Mouse (Mus musculus) myocyte (in vitro differentiated cells): Measurements from ENCODE around the gene Txlna.

Experiments used
- CEBPB ChIP-seq: IDR thresholded peaks from 2 replicates; pipeline ENCODE4 v1.6.1; 2011; ENCODE audit warnings: mild to moderate bottlenecking, moderate library complexity; ENCODE audit not compliant: poor library complexity, insufficient read depth, severe bottlenecking
- MAX ChIP-seq: IDR thresholded peaks from one replicate; pipeline ENCODE4 v1.6.1; 2011; ENCODE audit warnings: low read depth, mild to moderate bottlenecking, control low read depth
- MYOD1 ChIP-seq, 3 experiments: IDR thresholded peaks; one replicate each; pipeline ENCODE4 v1.6.1; 2011; ENCODE audit warnings: control low read depth in 2 of 3, low read depth in 2 of 3, mild to moderate bottlenecking in 2 of 3, moderate library complexity in 1 of 3; ENCODE audit not compliant: insufficient read length in 2 of 3, control insufficient read depth in 1 of 3
- POLR2A ChIP-seq: IDR thresholded peaks from one replicate; pipeline ENCODE4 v1.6.1; 2011; ENCODE audit warnings: low read depth, mild to moderate bottlenecking, control low read depth, moderate library complexity; ENCODE audit not compliant: insufficient read length
- REST ChIP-seq: IDR thresholded peaks from one replicate; pipeline ENCODE4 v1.6.1; 2011; ENCODE audit warnings: mild to moderate bottlenecking, control low read depth, moderate library complexity; ENCODE audit not compliant: insufficient read depth, insufficient read length
- TCF12 ChIP-seq: IDR thresholded peaks from one replicate; pipeline ENCODE4 v1.6.1; 2011; ENCODE audit warnings: mild to moderate bottlenecking, control low read depth; ENCODE audit not compliant: poor library complexity, insufficient read depth, severe bottlenecking
- USF1 ChIP-seq: IDR thresholded peaks from one replicate; pipeline ENCODE4 v1.6.1; 2011; ENCODE audit warnings: low read depth, mild to moderate bottlenecking, control low read depth, moderate library complexity

GRCm38 (mm10) chr4:129625496-129625895 lies 15.4 kb downstream of the Txlna start:
- TF ChIP-seq USF1 (no peak), MAX (no peak), POLR2A (no peak), MYOD1 (IDR thresholded peaks at IDR 0.05; ENCODE audit: control insufficient read depth in 1 of 3, insufficient read length in 2 of 3, low read depth in 2 of 3) (no peak), REST (no peak), TCF12 (no peak), CEBPB (no peak)
